Mouse (Mus musculus) liver, embryonic 13.5 days (tissue): Measurements from ENCODE around the gene Fam131b. TPM values are rescaled to one million over a fixed set of nuclear protein-coding genes. Genes with fewer than 3 reads are reported as not detected.
A peak's percentile ranks its signal among the peaks of the same experiment; 100 is the strongest.

Experiments
- ATAC-seq: fragments of 200-750 bp; cut with Nextera tagmentation; 2 replicates; pipeline ENCODE4 v1.8.0; 2017; ENCODE audit warnings: low read depth, mild to moderate bottlenecking, moderate number of reproducible peaks, moderate library complexity
- DNase-seq: peaks from one replicate; pipeline ENCODE4 v3.0.0; 2022
- H3K27ac ChIP-seq: fragments of 300-500 bp; sonication (generic); 2 replicates; pipeline ENCODE4 v1.5.1; 2015; ENCODE audit warnings: moderate library complexity, mild to moderate bottlenecking, inconsistent platforms
- H3K27me3 ChIP-seq: fragments of 300-500 bp; sonication (generic); 2 replicates; pipeline ENCODE4 v1.6.1; 2015; ENCODE audit warnings: mild to moderate bottlenecking, inconsistent platforms
- H3K36me3 ChIP-seq: fragments of 300-500 bp; sonication (generic); 2 replicates; pipeline ENCODE4 v1.6.1; 2015; ENCODE audit warnings: mild to moderate bottlenecking, inconsistent platforms
- H3K4me1 ChIP-seq: fragments of 300-500 bp; sonication (generic); replicated peaks from 2 replicates; pipeline ENCODE4 v1.6.1; 2015; ENCODE audit warnings: inconsistent platforms
- H3K4me2 ChIP-seq: fragments of 300-500 bp; sonication (generic); 2 replicates; pipeline ENCODE4 v1.6.1; 2015; ENCODE audit warnings: inconsistent platforms, mild to moderate bottlenecking, moderate library complexity
- H3K4me3 ChIP-seq: fragments of 300-500 bp; sonication (generic); replicated peaks from 2 replicates; pipeline ENCODE4 v1.5.1; 2015; ENCODE audit warnings: mild to moderate bottlenecking, inconsistent platforms
- H3K9ac ChIP-seq: fragments of 300-500 bp; sonication (generic); 2 replicates; pipeline ENCODE4 v1.6.1; 2015; ENCODE audit warnings: mild to moderate bottlenecking, inconsistent platforms
- H3K9me3 ChIP-seq: fragments of 300-500 bp; sonication (generic); replicated peaks from 2 replicates; pipeline ENCODE4 v1.6.1; 2016; ENCODE audit warnings: inconsistent platforms
- WGBS: fragments of 180-500 bp; shearing (Covaris S2); methylation state at CpG from one replicate; pipeline ENCODE4 v1.1.7; 2015; ENCODE audit not compliant: insufficient replicate concordance; 5-methylcytosine and 5-hydroxymethylcytosine counted together
- polyA plus RNA-seq: library from polyadenylated mRNA; unstranded; fragments of >200 nt; fragmentation: Nextera tagmentation; extraction: Ambion mirVana; gene quantifications from 2 replicates; pipeline ENCODE4 v1.2.1, GENCODE M21; 2015

The Fam131b gene
- polyA plus RNA-seq, 1 experiment from 2014 or later: 0.05 TPM

GRCm38 (mm10) chr6:42348281-42349005 is 24.0 kb upstream of the Fam131b start:
- H3K4me3 ChIP-seq: peak overlapping the region; percentile 70
- peaks cover 11% of the 10 kb centered on the region; the same call in 1 of the 2 replicates for H3K36me3 ChIP-seq
- H3K9me3 ChIP-seq: no peaks in the 10 kb centered on the region
- DNase-seq: no peak
- peak overlapping the region; percentile 74; the same call in 1 of the 2 replicates for H3K9ac ChIP-seq
- peak overlapping the region; percentile 85 for H3K4me2 ChIP-seq
- ATAC-seq: no peak
- H3K4me1 ChIP-seq: peaks cover 41% of the 10 kb centered on the region
- H3K27ac ChIP-seq: 0 out of 2 replicates have a peak overlapping the region, but pooled peaks have one; percentile 85
- no peaks in the 10 kb centered on the region for H3K27me3 ChIP-seq
- 40% methylated on average over 12 of the region's 12 CpGs for WGBS

GRCm38 (mm10) chr6:42344255-42344654 is 19.8 kb upstream of the Fam131b start:
- Histone ChIP-seq H3K27me3 (no peaks in the 10 kb centered on the region), H3K9ac (no peak overlapping the region), H3K4me2 (no peak overlapping the region), H3K4me3 (no peak overlapping the region), H3K27ac (no peak overlapping the region), H3K4me1 (peaks cover 4% of the 10 kb centered on the region), H3K36me3 (no peaks in the 10 kb centered on the region), H3K9me3 (no peaks in the 10 kb centered on the region)
- 77% methylated on average over 1 of the region's 1 CpGs for WGBS
- DNase-seq (no peak), ATAC-seq (no peak)

- Histone ChIP-seq H3K4me1 (no peaks in the 10 kb centered on the region), H3K27ac (no peak overlapping the region), H3K9me3 (no peaks in the 10 kb centered on the region), H3K4me2 (no peak overlapping the region), H3K36me3 (no peaks in the 10 kb centered on the region), H3K4me3 (no peak overlapping the region), H3K9ac (no peak overlapping the region), H3K27me3 (no peaks in the 10 kb centered on the region)
- ATAC-seq: no peak
- 66% methylated on average over 9 of the region's 9 CpGs for WGBS
- no peak for DNase-seq
Measured at GRCm38 (mm10) chr6:42343361-42344120, 19.1 kb upstream of the Fam131b start.

- no peaks in the 10 kb centered on the region for H3K9me3 ChIP-seq
- ATAC-seq (no peak), DNase-seq (no peak)
- no peak overlapping the region for H3K4me2 ChIP-seq
- H3K27ac ChIP-seq: no peak overlapping the region
- no peaks in the 10 kb centered on the region for H3K36me3 ChIP-seq
- H3K4me3 ChIP-seq: no peak overlapping the region
- H3K4me1 ChIP-seq: no peaks in the 10 kb centered on the region
- H3K27me3 ChIP-seq: no peaks in the 10 kb centered on the region
- 36% methylated on average over 1 of the region's 1 CpGs for WGBS
- H3K9ac ChIP-seq: no peak overlapping the region
Measured at GRCm38 (mm10) chr6:42342171-42342570, 17.7 kb upstream of the Fam131b start.

- Histone ChIP-seq H3K4me3 (no peak overlapping the region), H3K9ac (no peak overlapping the region), H3K27ac (no peak overlapping the region), H3K4me2 (no peak overlapping the region), H3K27me3 (no peaks in the 10 kb centered on the region), H3K36me3 (no peaks in the 10 kb centered on the region), H3K4me1 (no peaks in the 10 kb centered on the region), H3K9me3 (no peaks in the 10 kb centered on the region)
- DNase-seq (no peak), ATAC-seq (no peak)
- 57% methylated on average over 5 of the region's 5 CpGs for WGBS
Measured at GRCm38 (mm10) chr6:42339981-42340380, 15.5 kb upstream of the Fam131b start.

GRCm38 (mm10) chr6:42339189-42339588 is 14.7 kb upstream of the Fam131b start:
- Histone ChIP-seq H3K27me3 (no peaks in the 10 kb centered on the region), H3K9ac (no peak overlapping the region), H3K36me3 (no peaks in the 10 kb centered on the region), H3K27ac (no peak overlapping the region), H3K9me3 (no peaks in the 10 kb centered on the region), H3K4me2 (no peak overlapping the region), H3K4me1 (no peaks in the 10 kb centered on the region), H3K4me3 (no peak overlapping the region)
- ATAC-seq (no peak), DNase-seq (no peak)
- WGBS: 62% methylated on average over 2 of the region's 2 CpGs

- peaks cover under 1% of the 10 kb centered on the region; the same call in 1 of the 2 replicates for H3K27me3 ChIP-seq
- no peaks in the 10 kb centered on the region for H3K9me3 ChIP-seq
- H3K4me2 ChIP-seq: no peak overlapping the region
- H3K27ac ChIP-seq: no peak overlapping the region
- no peak overlapping the region for H3K9ac ChIP-seq
- no peak for DNase-seq
- H3K4me1 ChIP-seq: peaks cover 13% of the 10 kb centered on the region
- no peak overlapping the region for H3K4me3 ChIP-seq
- ATAC-seq: no peak
- WGBS: 72% methylated on average over 3 of the region's 3 CpGs
- H3K36me3 ChIP-seq: no peaks in the 10 kb centered on the region
Measured at GRCm38 (mm10) chr6:42330946-42331345, 6.5 kb upstream of the Fam131b start.

GRCm38 (mm10) chr6:42330216-42330615 is 5.8 kb upstream of the Fam131b start:
- no peaks in the 10 kb centered on the region for H3K36me3 ChIP-seq
- no peak overlapping the region for H3K4me2 ChIP-seq
- 61% methylated on average over 3 of the region's 3 CpGs for WGBS
- H3K4me3 ChIP-seq: no peak overlapping the region
- H3K9ac ChIP-seq: no peak overlapping the region
- H3K9me3 ChIP-seq: no peaks in the 10 kb centered on the region
- no peak for ATAC-seq
- no peak for DNase-seq
- peaks cover 15% of the 10 kb centered on the region for H3K4me1 ChIP-seq
- peaks cover 8% of the 10 kb centered on the region for H3K27me3 ChIP-seq
- H3K27ac ChIP-seq: no peak overlapping the region

- ATAC-seq (peak; percentile 48), DNase-seq (no peak)
- Histone ChIP-seq H3K4me3 (no peak overlapping the region), H3K36me3 (no peaks in the 10 kb centered on the region), H3K27ac (no peak overlapping the region), H3K27me3 (peaks cover 22% of the 10 kb centered on the region), H3K4me1 (peaks cover 30% of the 10 kb centered on the region), H3K9me3 (no peaks in the 10 kb centered on the region), H3K4me2 (no peak overlapping the region), H3K9ac (no peak overlapping the region)
- WGBS: 25% methylated on average over 3 of the region's 3 CpGs
Measured at GRCm38 (mm10) chr6:42328757-42329156, 4.3 kb upstream of the Fam131b start.

GRCm38 (mm10) chr6:42326509-42326908 is 2.1 kb upstream of the Fam131b start:
- H3K4me1 ChIP-seq: peaks cover 34% of the 10 kb centered on the region
- DNase-seq: no peak
- 42% methylated on average over 3 of the region's 3 CpGs for WGBS
- no peak overlapping the region for H3K4me2 ChIP-seq
- H3K27ac ChIP-seq: no peak overlapping the region
- ATAC-seq: peak; percentile 53; the same call in 1 of the 2 replicates
- no peaks in the 10 kb centered on the region for H3K9me3 ChIP-seq
- H3K4me3 ChIP-seq: no peak overlapping the region
- H3K36me3 ChIP-seq: no peaks in the 10 kb centered on the region
- H3K9ac ChIP-seq: no peak overlapping the region
- H3K27me3 ChIP-seq: peaks cover 45% of the 10 kb centered on the region

- Histone ChIP-seq H3K4me2 (peak overlapping the region; percentile 69), H3K4me3 (0 out of 2 replicates have a peak overlapping the region, but pooled peaks have one; percentile 52), H3K36me3 (no peaks in the 10 kb centered on the region), H3K27ac (no peak overlapping the region), H3K4me1 (peaks cover 34% of the 10 kb centered on the region), H3K9ac (no peak overlapping the region), H3K27me3 (peaks cover 55% of the 10 kb centered on the region), H3K9me3 (no peaks in the 10 kb centered on the region)
- DNase-seq (peak; percentile 42), ATAC-seq (no peak)
- WGBS: 9% methylated on average over 7 of the region's 7 CpGs
Measured at GRCm38 (mm10) chr6:42325268-42325609, 796 bp upstream of the Fam131b start.
